Mouse (Mus musculus) small intestine, adult 2 months (tissue): Measurements from ENCODE around the gene Rpl7l1. TPM values are rescaled to one million over a fixed set of nuclear protein-coding genes. Genes with fewer than 3 reads are reported as not detected.

Source experiments
- H3K27ac ChIP-seq: fragments of 200-500 bp; 2 replicates; pipeline ENCODE4 v1.5.1; 2012; ENCODE audit warnings: low read depth, low read length, control low read depth, inconsistent platforms; ENCODE audit not compliant: insufficient read depth
- H3K27me3 ChIP-seq: fragments of 200-500 bp; 2 replicates; pipeline ENCODE4 v1.6.1; 2012; ENCODE audit warnings: mild to moderate bottlenecking, moderate library complexity, low read length, inconsistent platforms; ENCODE audit not compliant: control insufficient read depth, insufficient read depth
- H3K36me3 ChIP-seq: fragments of 200-500 bp; 2 replicates; pipeline ENCODE4 v1.6.1; 2012; ENCODE audit warnings: mild to moderate bottlenecking, low read length, control low read depth, inconsistent platforms; ENCODE audit not compliant: control insufficient read depth, insufficient read depth
- H3K4me1 ChIP-seq: fragments of 200-500 bp; 2 replicates; pipeline ENCODE4 v1.6.1; 2012; ENCODE audit warnings: low read length, inconsistent platforms, mixed read lengths; ENCODE audit not compliant: control insufficient read depth, insufficient read depth, insufficient read length
- H3K4me3 ChIP-seq: fragments of 200-500 bp; 2 replicates; pipeline ENCODE4 v1.5.1; 2012; ENCODE audit warnings: low read depth, mild to moderate bottlenecking, control low read depth, inconsistent platforms, low read length, moderate library complexity
- CTCF ChIP-seq: fragments of 200-500 bp; IDR thresholded peaks from 2 replicates; pipeline ENCODE4 v1.5.1; 2012; ENCODE audit warnings: low read depth, mild to moderate bottlenecking, control low read depth, inconsistent platforms, low read length, moderate library complexity, mixed read lengths; ENCODE audit not compliant: insufficient replicate concordance, insufficient read length; ENCODE audit errors: extremely low read depth
- POLR2A ChIP-seq: fragments of 200-500 bp; IDR thresholded peaks from 2 replicates; pipeline ENCODE4 v1.6.1; 2012; ENCODE audit warnings: low read depth, mild to moderate bottlenecking, control low read depth, inconsistent platforms, low read length, moderate library complexity
- WGBS: fragments of 180-500 bp; shearing (Covaris S2); methylation state at CpG from one replicate; pipeline ENCODE4 v1.1.7; 2018; 5-methylcytosine and 5-hydroxymethylcytosine counted together
- polyA plus RNA-seq: library from polyadenylated mRNA; depleted of rRNA; stranded (reverse); fragments of >200 nt; gene quantifications from 2 replicates; pipeline ENCODE4 v1.2.3, GENCODE M21; 2012

Gene Rpl7l1
- polyA plus RNA-seq, 1 experiment = 7.4 TPM

- WGBS = 87% methylated on average over 9 of the region's 9 CpGs
- H3K36me3 ChIP-seq = peaks cover 44% of the 10 kb centered on the region
These were observed 7.4 kb downstream of the Rpl7l1 start for GRCm38 (mm10) chr17:46775070-46775469.

GRCm38 (mm10) chr17:46774131-46774472 lies 8.4 kb downstream of the Rpl7l1 start:
- H3K27me3 ChIP-seq = no peaks in the 10 kb centered on the region
- no peak overlapping the region for H3K4me3 ChIP-seq
- no peak for TF ChIP-seq CTCF
- TF ChIP-seq POLR2A = no peak
- H3K36me3 ChIP-seq = peaks cover 37% of the 10 kb centered on the region
- no peak overlapping the region for H3K27ac ChIP-seq
- WGBS = 46% methylated on average over 2 of the region's 2 CpGs
- no peaks in the 10 kb centered on the region; the same call in 1 of the 2 replicates for H3K4me1 ChIP-seq

More at GRCm38 (mm10) chr17:46775070-46775469, 7.4 kb downstream of the Rpl7l1 start:
- H3K27me3 ChIP-seq = no peaks in the 10 kb centered on the region
- H3K4me3 ChIP-seq = no peak overlapping the region
- no peaks in the 10 kb centered on the region; the same call in 1 of the 2 replicates for H3K4me1 ChIP-seq
- TF ChIP-seq CTCF (no peak), POLR2A (no peak)
- no peak overlapping the region for H3K27ac ChIP-seq

- TF ChIP-seq POLR2A = no peak
- TF ChIP-seq CTCF = peak; percentile 50; the same call in 1 of the 2 replicates
- Histone ChIP-seq H3K36me3 (peaks cover 31% of the 10 kb centered on the region), H3K27ac (peak overlapping the region; percentile 50), H3K27me3 (no peaks in the 10 kb centered on the region), H3K4me3 (peak overlapping the region; percentile 79), H3K4me1 (no peaks in the 10 kb centered on the region; the same call in 1 of the 2 replicates)
- 7% methylated on average over 19 of the region's 20 CpGs for WGBS
These were observed 9.0 kb downstream of the Rpl7l1 start for GRCm38 (mm10) chr17:46773278-46774130.

- H3K36me3 ChIP-seq = peaks cover 23% of the 10 kb centered on the region
- WGBS = under 1% methylated on average over 50 of the region's 50 CpGs
- TF ChIP-seq CTCF = no peak
- TF ChIP-seq POLR2A = peak; percentile 77; the same call in 1 of the 2 replicates
- H3K4me3 ChIP-seq = peak within 1 kb of the TSS; percentile 79
- no peaks in the 10 kb centered on the region for H3K27me3 ChIP-seq
- peak within 1 kb of the TSS; percentile 50 for H3K27ac ChIP-seq
- H3K4me1 ChIP-seq = no peaks in the 10 kb centered on the region; the same call in none of the 2 replicates
These were observed 9.8 kb downstream of the Rpl7l1 start, which contains the start of gene 2310039H08Rik for GRCm38 (mm10) chr17:46772404-46773277. TSS of gene 2310039H08Rik (plus strand) at chr17:46772635.

GRCm38 (mm10) chr17:46772038-46772403 lies 10.5 kb downstream of the Rpl7l1 start:
- no peaks in the 10 kb centered on the region for H3K27me3 ChIP-seq
- TF ChIP-seq CTCF = no peak
- TF ChIP-seq POLR2A = no peak
- no peaks in the 10 kb centered on the region; the same call in none of the 2 replicates for H3K4me1 ChIP-seq
- H3K4me3 ChIP-seq = peak overlapping the region; percentile 79
- peaks cover 17% of the 10 kb centered on the region for H3K36me3 ChIP-seq
- 2% methylated on average over 5 of the region's 5 CpGs for WGBS
- H3K27ac ChIP-seq = 0 out of 2 replicates have a peak overlapping the region, but pooled peaks have one; percentile 23

GRCm38 (mm10) chr17:46771616-46772015 lies 10.9 kb downstream of the Rpl7l1 start:
- no peak overlapping the region for H3K27ac ChIP-seq
- H3K27me3 ChIP-seq = no peaks in the 10 kb centered on the region
- H3K4me1 ChIP-seq = no peaks in the 10 kb centered on the region; the same call in none of the 2 replicates
- H3K36me3 ChIP-seq = peaks cover 17% of the 10 kb centered on the region
- H3K4me3 ChIP-seq = no peak overlapping the region
- 58% methylated on average over 17 of the region's 17 CpGs for WGBS
- TF ChIP-seq POLR2A = no peak
- no peak for TF ChIP-seq CTCF

- no peak overlapping the region for H3K27ac ChIP-seq
These were observed 11.4 kb downstream of the Rpl7l1 start for GRCm38 (mm10) chr17:46771025-46771424.

More at GRCm38 (mm10) chr17:46771025-46771424, 11.4 kb downstream of the Rpl7l1 start:
- no peak for TF ChIP-seq POLR2A
- TF ChIP-seq CTCF = no peak
- H3K36me3 ChIP-seq = peaks cover 13% of the 10 kb centered on the region
- no peaks in the 10 kb centered on the region for H3K27me3 ChIP-seq
- 85% methylated on average over 4 of the region's 4 CpGs for WGBS
- no peak overlapping the region for H3K4me3 ChIP-seq
- no peaks in the 10 kb centered on the region; the same call in none of the 2 replicates for H3K4me1 ChIP-seq
